Mouse (Mus musculus) CH12.LX (cell line): ENCODE data around the gene Ube2o. TPM values are rescaled to one million over a fixed set of nuclear protein-coding genes. Genes with fewer than 3 reads are reported as not detected.
A peak's percentile ranks its signal among the peaks of the same experiment; 100 is the strongest.

Source experiments
- DNase-seq: peaks from one replicate; pipeline ENCODE4 v3.0.0-alpha.2; 2013; ENCODE audit errors: extremely low read depth
- H3K27ac ChIP-seq: 2 replicates; pipeline ENCODE4 v1.5.1; 2012; ENCODE audit warnings: low read depth, mild to moderate bottlenecking, control low read depth, moderate library complexity; ENCODE audit not compliant: insufficient read depth
- H3K27me3 ChIP-seq: replicated peaks from 2 replicates; pipeline ENCODE3; 2012; ENCODE audit warnings: inconsistent platforms
- H3K36me3 ChIP-seq, 2 experiments: replicated peaks in 1 of 2; 2 replicates each; pipeline versions ENCODE3 to v1.6.1; 2012; ENCODE audit warnings: inconsistent platforms in 1 of 2, low read length in 1 of 2, mild to moderate bottlenecking in 1 of 2, mixed read lengths in 1 of 2, moderate library complexity in 1 of 2; ENCODE audit not compliant: control insufficient read depth in 1 of 2, insufficient read depth in 1 of 2
- H3K4me1 ChIP-seq, 2 experiments: 2 replicates each; pipeline ENCODE4 v1.6.1; 2012; ENCODE audit warnings: inconsistent platforms in 1 of 2, moderate library complexity in 1 of 2; ENCODE audit not compliant: insufficient read depth in 2 of 2, control insufficient read depth in 1 of 2
- H3K4me2 ChIP-seq: 2 replicates; pipeline ENCODE4 v1.6.1; 2012; ENCODE audit warnings: low read depth, mild to moderate bottlenecking, control low read depth; ENCODE audit not compliant: poor library complexity, insufficient read depth, severe bottlenecking
- H3K4me3 ChIP-seq, 3 experiments: fragments of 150-350 bp in 1 of 3; sonication (generic) in 1 of 3; replicated peaks in 1 of 3; 2 replicates each; pipeline versions ENCODE3 to v1.5.1; 2011 to 2012; ENCODE audit warnings: low read depth in 2 of 3, low read length in 2 of 3, mild to moderate bottlenecking in 2 of 3, moderate library complexity in 2 of 3, control low read depth in 1 of 3, improper control_type of control experiment in 1 of 3, inconsistent platforms in 1 of 3, mixed read lengths in 1 of 3; ENCODE audit not compliant: poor library complexity in 1 of 3
- H3K79me2 ChIP-seq: replicated peaks from 2 replicates; pipeline ENCODE4 v1.6.1; 2012; ENCODE audit warnings: mild to moderate bottlenecking, moderate library complexity; ENCODE audit not compliant: control insufficient read depth, poor library complexity, insufficient read depth, severe bottlenecking; ENCODE audit errors: extremely low read depth
- H3K9ac ChIP-seq: 2 replicates; pipeline ENCODE4 v1.6.1; 2012; ENCODE audit warnings: low read depth, mild to moderate bottlenecking, control low read depth, moderate library complexity; ENCODE audit not compliant: insufficient read depth
- H3K9me3 ChIP-seq: replicated peaks from 2 replicates; pipeline ENCODE3; 2012; ENCODE audit warnings: low read length, inconsistent platforms, mixed read lengths
- BHLHE40 ChIP-seq: IDR thresholded peaks from 2 replicates; pipeline ENCODE4 v1.6.1; 2011; ENCODE audit warnings: mild to moderate bottlenecking, low read depth, low read length, improper control_type of control experiment
- CTCF ChIP-seq, 2 experiments: IDR thresholded peaks in 1 of 2; conservative IDR thresholded peaks in 1 of 2; 2 replicates each; pipeline ENCODE4 v1.5.1; 2011 to 2012; ENCODE audit warnings: low read depth in 2 of 2, low read length in 2 of 2, improper control_type of control experiment in 1 of 2, inconsistent platforms in 1 of 2, mild to moderate bottlenecking in 1 of 2, moderate library complexity in 1 of 2
- EP300 ChIP-seq: IDR thresholded peaks from 2 replicates; pipeline ENCODE4 v1.6.1; 2011; ENCODE audit warnings: low read length, improper control_type of control experiment
- ETS1 ChIP-seq: conservative IDR thresholded peaks from 2 replicates; pipeline ENCODE4 v1.6.1; 2012; ENCODE audit warnings: low read depth, mild to moderate bottlenecking, inconsistent platforms, low read length, improper control_type of control experiment, moderate library complexity
- GABPA ChIP-seq: IDR thresholded peaks from 2 replicates; pipeline ENCODE4 v1.6.1; 2012; ENCODE audit warnings: low read depth, low read length, improper control_type of control experiment, inconsistent platforms; ENCODE audit not compliant: insufficient replicate concordance
- IRF4 ChIP-seq: IDR thresholded peaks from 2 replicates; pipeline ENCODE4 v1.6.1; 2014; ENCODE audit warnings: low read depth, mild to moderate bottlenecking, inconsistent platforms, low read length, improper control_type of control experiment
- JUND ChIP-seq: conservative IDR thresholded peaks from 2 replicates; pipeline ENCODE4 v1.6.1; 2011; ENCODE audit warnings: low read depth, low read length, improper control_type of control experiment
- MXI1 ChIP-seq: IDR thresholded peaks from 2 replicates; pipeline ENCODE4 v1.6.1; 2011; ENCODE audit warnings: mild to moderate bottlenecking, low read depth, low read length, improper control_type of control experiment
- NRF1 ChIP-seq: IDR thresholded peaks from 2 replicates; pipeline ENCODE4 v1.6.1; 2014; ENCODE audit warnings: low read depth, mild to moderate bottlenecking, inconsistent platforms, low read length, improper control_type of control experiment, moderate library complexity
- SIN3A ChIP-seq: IDR thresholded peaks from 2 replicates; pipeline ENCODE4 v1.6.1; 2012; ENCODE audit warnings: low read length, improper control_type of control experiment, inconsistent platforms
- TBP ChIP-seq: conservative IDR thresholded peaks from 2 replicates; pipeline ENCODE4 v1.6.1; 2011; ENCODE audit warnings: low read depth, low read length, improper control_type of control experiment
- TCF12 ChIP-seq: IDR thresholded peaks from 2 replicates; pipeline ENCODE4 v1.6.1; 2014; ENCODE audit warnings: low read depth, mild to moderate bottlenecking, inconsistent platforms, low read length, improper control_type of control experiment
- UBTF ChIP-seq: IDR thresholded peaks from 2 replicates; pipeline ENCODE4 v1.6.1; 2012; ENCODE audit warnings: low read depth, mild to moderate bottlenecking, inconsistent platforms, low read length, improper control_type of control experiment, moderate library complexity
- ZNF384 ChIP-seq: IDR thresholded peaks from 2 replicates; pipeline ENCODE4 v1.6.1; 2012; ENCODE audit warnings: low read depth, low read length, improper control_type of control experiment, inconsistent platforms
- dilution Hi-C: fragments of 300-500 bp; cut with MboI; formaldehyde crosslinking; loops from 2 replicates; pipeline ENCODE4 v1.14.3; 2020; ENCODE audit warnings: low sequenced_read_pairs; ENCODE audit not compliant: extremely low pct_unique_long_range_greater_than_20kb, extremely low pct_ligation_motif_present
- in situ Hi-C: fragments of 300-500 bp; cut with MboI; formaldehyde crosslinking; loops from 3 replicates; pipeline ENCODE4 v1.14.3; 2019; ENCODE audit warnings: low sequenced_read_pairs, low pct_ligation_motif_present, low pct_unique_long_range_greater_than_20kb, mixed read lengths
- polyA plus RNA-seq: library from polyadenylated mRNA; unstranded; fragments of >175 nt; gene quantifications from 2 replicates; pipeline ENCODE4 v1.2.1, GENCODE M21; 2012; ENCODE audit warnings: low read depth; ENCODE audit not compliant: insufficient read length
- total RNA-seq, 2 experiments: library from RNA; depleted of rRNA; stranded (reverse); fragments of 300-350 nt in 1 of 2; fragments of >200 nt in 1 of 2; gene quantifications; 2 replicates each; pipeline ENCODE4 v1.2.3; 2012 to 2014

Ube2o gene
- total and polyA plus RNA-seq, 3 experiments: 12.7 to 61.7 (median 42.8) TPM

- Histone ChIP-seq H3K27me3 (no peaks in the 10 kb centered on the region), H3K36me3 (peaks cover 0 to 5% of the 10 kb centered on the region in 2 experiments), H3K9ac (no peak overlapping the region), H3K27ac (no peak overlapping the region; the same call in 1 of the 2 replicates), H3K9me3 (no peaks in the 10 kb centered on the region), H3K4me1 (peaks cover 70 to 91% of the 10 kb centered on the region in 2 experiments)
- dilution Hi-C loops: no loop called here
- peak; percentile 58 for DNase-seq
- 0 out of 2 replicates have a peak, but pooled peaks have one; percentile 14 for TF ChIP-seq UBTF
- TF ChIP-seq JUND: 0 out of 2 replicates have a peak, but pooled peaks have one; percentile 16
- no peak for TF ChIP-seq CTCF (conservative IDR thresholded peaks at IDR 0.05 in 1 of 2, IDR thresholded peaks at IDR 0.05 in 1 of 2; ENCODE audit: low read depth in 2 of 2, low read length in 2 of 2)
- no peak for TF ChIP-seq GABPA
- TF ChIP-seq ZNF384: no peak
- peak; percentile 53 for TF ChIP-seq EP300
- peak; percentile 7 for TF ChIP-seq ETS1
- TF ChIP-seq BHLHE40: 0 out of 2 replicates have a peak, but pooled peaks have one; percentile 34
- TF ChIP-seq MXI1: peak; percentile 54; the same call in 1 of the 2 replicates
- peak; percentile 69 for TF ChIP-seq IRF4
- TF ChIP-seq NRF1: 0 out of 2 replicates have a peak, but pooled peaks have one; percentile 6
- no peak for TF ChIP-seq TBP
- TF ChIP-seq, all 38 proteins: peak for 8
- no peaks in the 10 kb centered on the region for H3K79me2 ChIP-seq
- in situ Hi-C loops: no loop called here
- peak overlapping the region in 1 of 3 experiments; percentile 10 for H3K4me3 ChIP-seq
- peak overlapping the region; percentile 14 for H3K4me2 ChIP-seq
Observed at GRCm38 (mm10) chr11:116620559-116621253, 39.5 kb upstream of the Ube2o start.

DNA sequence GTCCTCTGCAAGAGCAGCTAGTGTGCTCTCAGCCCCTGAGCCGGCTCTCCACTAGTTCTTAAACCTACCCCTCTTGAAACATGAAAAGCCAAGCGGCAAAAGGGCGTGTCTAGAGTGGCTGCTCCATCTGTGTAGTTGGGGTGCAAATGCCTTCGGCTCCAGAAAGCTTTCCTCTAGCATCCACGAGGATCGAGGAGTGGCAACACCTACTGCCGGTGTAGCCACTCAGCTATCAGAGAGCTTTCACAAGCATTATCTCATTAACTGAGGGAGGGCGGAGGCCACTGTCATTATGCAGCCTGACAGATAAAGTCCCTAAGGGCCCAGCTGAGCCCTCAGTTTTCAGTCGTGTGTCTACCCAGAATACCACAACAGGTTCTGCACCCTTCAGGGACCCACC is 38.8 kb upstream of the Ube2o start:
- TF ChIP-seq SIN3A (peak; percentile 55; the same call in 1 of the 2 replicates), TCF12 (no peak)
- Histone ChIP-seq H3K27ac (no peak overlapping the region; the same call in 1 of the 2 replicates), H3K79me2 (no peaks in the 10 kb centered on the region), H3K9ac (no peak overlapping the region), H3K4me2 (peak overlapping the region; percentile 14; the same call in 1 of the 2 replicates), H3K4me3 (no peak overlapping the region), H3K27me3 (no peaks in the 10 kb centered on the region), H3K4me1 (peaks cover 69 to 91% of the 10 kb centered on the region in 2 experiments), H3K36me3 (peaks cover 0 to 5% of the 10 kb centered on the region in 2 experiments), H3K9me3 (no peaks in the 10 kb centered on the region)
- in situ Hi-C loops (no loop called here), dilution Hi-C loops (no loop called here)
- peak; percentile 58 for DNase-seq
